Mouse (Mus musculus): ENCODE data around the gene Tmem164.

- no peak for TF ChIP-seq POLR2A (IDR thresholded peaks at IDR 0.05; ENCODE audit: low read depth, low read length)
- no peak for TF ChIP-seq CTCF (IDR thresholded peaks at IDR 0.05; ENCODE audit: extremely low read depth, insufficient read length, insufficient replicate concordance, low read depth, low read length)
Measured at GRCm38 (mm10) chrX:142677193-142677592, 4.0 kb upstream of the Tmem164 start.
